8 mouse cellular contexts compared by ENCODE assay signal in genomic region chr6:88074752-88075554, GRCm38 (mm10). TPM values are rescaled to one million over a fixed set of nuclear protein-coding genes. Genes with fewer than 3 reads are reported as not detected.
DNase-seq lines count a peak whose midpoint lies in the region; ATAC-seq and TF ChIP-seq lines count a peak whose summit lies in the region.

No protein-coding gene starts in this region.

- H3K36me3 ChIP-seq in hindbrain, postnatal 0 days (ENCODE audit: insufficient read depth, low read length), result no peaks in the 10 kb centered on the region

- 3% methylated on average over 32 of the region's 32 CpGs for WGBS in hindbrain, postnatal 0 days

- 0 out of 2 replicates have a peak, but pooled peaks cover 3% of the 10 kb centered on the region for H3K4me1 ChIP-seq in hindbrain, postnatal 0 days (ENCODE audit: insufficient read depth, low read length)

- peak; percentile 96 for ATAC-seq in common myeloid progenitor, adult 5-6 weeks (replicated peaks; ENCODE audit: low read depth, poor library complexity, severe bottlenecking)
- ATAC-seq in hindbrain, postnatal 0 days, result peak; percentile 98
- peak; percentile 97 for ATAC-seq in megakaryocyte, adult 5-6 weeks (ENCODE audit: poor library complexity, severe bottlenecking)

- no peaks in the 10 kb centered on the region for H3K27me3 ChIP-seq in hindbrain, postnatal 0 days (ENCODE audit: insufficient read depth, low read length)

- peak; percentile 100 for DNase-seq in ZHBTc4 (ENCODE audit: low read depth, low spot score)
- DNase-seq in gastrocnemius, adult 2 months, result peak; percentile 97
- peak; percentile 97 for DNase-seq in hindbrain, postnatal 0 days (ENCODE audit: low spot score)
- DNase-seq in left cerebral cortex, adult 2 months (ENCODE audit: extremely low spot score in 1 of 2, low spot score in 2 of 2), result peak; percentile 92 to 93
- DNase-seq in right cerebral cortex, adult 2 months (ENCODE audit: low spot score in 2 of 2), result peak; percentile 95 to 98
- DNase-seq in urinary bladder, postnatal 14 days (ENCODE audit: low spot score), result peak; percentile 97

- intact Hi-C loops in gastrocnemius, adult 2 months (cut with DNase I), result loop anchor here (1.0 to 5.0 kb wide), 2 partner anchors 32 to 163 kb away; partner anchors contain the start of gene Hmces
- intact Hi-C loops in left cerebral cortex, adult 2 months (cut with DNase I), result loop anchor here (1.0 kb wide), 2 partner anchors 30 to 64 kb away; partner anchors contain the start of gene Rab7

- peak overlapping the region; percentile 95 for H3K27ac ChIP-seq in gastrocnemius, adult 2 months
- peak overlapping the region; percentile 94 for H3K27ac ChIP-seq in hindbrain, postnatal 0 days
- H3K27ac ChIP-seq in left cerebral cortex, adult 2 months, result peak overlapping the region; percentile 84

- peak overlapping the region; percentile 81 for H3K4me3 ChIP-seq in gastrocnemius, adult 2 months
- H3K4me3 ChIP-seq in hindbrain, postnatal 0 days (ENCODE audit: low read length), result peak overlapping the region; percentile 41
- peak overlapping the region; percentile 52 for H3K4me3 ChIP-seq in left cerebral cortex, adult 2 months

- H3K9ac ChIP-seq in hindbrain, postnatal 0 days (replicated peaks; ENCODE audit: low read length), result peak overlapping the region; percentile 58; the same call in 1 of the 2 replicates

- peak; percentile 92 for TF ChIP-seq CTCF in gastrocnemius, adult 2 months (IDR thresholded peaks at IDR 0.05)
- peak; percentile 91 for TF ChIP-seq CTCF in hindbrain, postnatal 0 days (IDR thresholded peaks at IDR 0.05; ENCODE audit: low read depth)
- TF ChIP-seq CTCF in left cerebral cortex, adult 2 months (IDR thresholded peaks at IDR 0.05), result peak; percentile 92

- H3K4me2 ChIP-seq in hindbrain, postnatal 0 days (ENCODE audit: low read depth, low read length), result peak overlapping the region; percentile 80

- H3K9me3 ChIP-seq in hindbrain, postnatal 0 days (ENCODE audit: low read length), result no peaks in the 10 kb centered on the region

RNA-seq across cellular contexts. Expression of gene Rpn1, which starts 9.3 kb away (rescaled TPM):
- 196 and 216 TPM in 2 replicates for total RNA-seq in common myeloid progenitor, adult 5-6 weeks (2017)
- 10 to 100 TPM; 75.9 to 83.2 TPM for total RNA-seq in gastrocnemius, adult 2 months (2021)
- total RNA-seq in hindbrain, postnatal 0 days (2014; rRNA removed), result 225 and 245 TPM in 2 replicates
- 236 and 242 TPM in 2 replicates for polyA plus RNA-seq in hindbrain, postnatal 0 days (2015; fragmentation: Nextera tagmentation; extraction: Ambion mirVana)
- 100 to 1,000 TPM; 172 to 184 TPM for total RNA-seq in left cerebral cortex, adult 2 months (2021)
- 56.6 and 67.2 TPM in 2 replicates for total RNA-seq in megakaryocyte, adult 5-6 weeks (2015)
- total RNA-seq in megakaryocyte, adult 5-6 weeks (2017), result 130 and 142 TPM in 2 replicates

RNA-seq across cellular contexts. Expression of gene Rab7, which starts 29.9 kb away (rescaled TPM):
- 87.3 and 94.2 TPM in 2 replicates for total RNA-seq in common myeloid progenitor, adult 5-6 weeks (2017)
- 100 to 1,000 TPM; 320 to 401 TPM for total RNA-seq in gastrocnemius, adult 2 months (2021)
- 88.3 and 90.0 TPM in 2 replicates for total RNA-seq in hindbrain, postnatal 0 days (2014; rRNA removed)
- polyA plus RNA-seq in hindbrain, postnatal 0 days (2015; fragmentation: Nextera tagmentation; extraction: Ambion mirVana), result 325 and 345 TPM in 2 replicates
- total RNA-seq in left cerebral cortex, adult 2 months (2021), result 100 to 1,000 TPM; 314 to 317 TPM
- total RNA-seq in megakaryocyte, adult 5-6 weeks (2015), result 429 and 450 TPM in 2 replicates
- total RNA-seq in megakaryocyte, adult 5-6 weeks (2017), result 132 and 169 TPM in 2 replicates

Comparison
In these comparisons a context has a peak if more than half of its experiments do, and no peak if none do; other contexts are left out.
1. Peak in every context shown above with its lines: DNase-seq, ATAC-seq, H3K4me3 ChIP-seq and H3K27ac ChIP-seq.